Mouse (Mus musculus) liver, embryonic 11.5 days (tissue): Measurements from ENCODE around the gene Etl4. TPM values are rescaled to one million over a fixed set of nuclear protein-coding genes. Genes with fewer than 3 reads are reported as not detected.
A peak's percentile ranks its signal among the peaks of the same experiment; 100 is the strongest.

Source experiments
- ATAC-seq: fragments of 200-750 bp; cut with Nextera tagmentation; replicated peaks from 2 replicates; pipeline ENCODE4 v1.8.0; 2017; ENCODE audit warnings: moderate number of reproducible peaks, mild to moderate bottlenecking, moderate TSS enrichment, moderate library complexity; ENCODE audit not compliant: low FRiP score
- DNase-seq: peaks from one replicate; pipeline ENCODE4 v3.0.0-alpha.2; 2017; ENCODE audit warnings: low spot score
- H3K27ac ChIP-seq: fragments of 300-500 bp; sonication (generic); 2 replicates; pipeline ENCODE4 v1.5.1; 2014; ENCODE audit warnings: mild to moderate bottlenecking, low read depth, low read length, control low read depth
- H3K27me3 ChIP-seq: fragments of 300-500 bp; sonication (generic); replicated peaks from 2 replicates; pipeline ENCODE4 v1.6.1; 2014; ENCODE audit warnings: low read length, mixed read lengths; ENCODE audit not compliant: control insufficient read depth, insufficient read depth
- H3K36me3 ChIP-seq: fragments of 300-500 bp; sonication (generic); 2 replicates; pipeline ENCODE4 v1.6.1; 2014; ENCODE audit warnings: mild to moderate bottlenecking, low read length, moderate library complexity, mixed read lengths; ENCODE audit not compliant: control insufficient read depth, insufficient read depth
- H3K4me1 ChIP-seq: fragments of 300-500 bp; sonication (generic); replicated peaks from 2 replicates; pipeline ENCODE4 v1.6.1; 2014; ENCODE audit warnings: low read length, mixed read lengths; ENCODE audit not compliant: control insufficient read depth, insufficient read depth
- H3K4me2 ChIP-seq: fragments of 300-500 bp; sonication (generic); 2 replicates; pipeline ENCODE4 v1.6.1; 2014; ENCODE audit warnings: mild to moderate bottlenecking, control low read depth, moderate library complexity
- H3K4me3 ChIP-seq: fragments of 300-500 bp; sonication (generic); 2 replicates; pipeline ENCODE4 v1.5.1; 2014; ENCODE audit warnings: low read depth, low read length, control low read depth
- H3K9ac ChIP-seq: fragments of 300-500 bp; sonication (generic); 2 replicates; pipeline ENCODE4 v1.6.1; 2014; ENCODE audit warnings: low read depth, low read length, control low read depth
- H3K9me3 ChIP-seq: fragments of 300-500 bp; sonication (generic); 2 replicates; pipeline ENCODE4 v1.6.1; 2016; ENCODE audit warnings: low read length, inconsistent platforms, mixed read lengths; ENCODE audit not compliant: control insufficient read depth
- WGBS: fragments of 180-500 bp; shearing (Covaris S2); extraction: QIAGEN DNeasy Blood & Tissue Kit; methylation state at CpG from one replicate; pipeline ENCODE4 v1.1.7; 2014; 5-methylcytosine and 5-hydroxymethylcytosine counted together
- polyA plus RNA-seq: library from polyadenylated mRNA; unstranded; fragments of >200 nt; fragmentation: Nextera tagmentation; extraction: Ambion mirVana; gene quantifications from 2 replicates; pipeline ENCODE4 v1.2.1, GENCODE M21; 2014

Gene Etl4
- polyA plus RNA-seq, 1 experiment from 2014 or later = 17.9 TPM

GRCm38 (mm10) chr2:20538871-20539270 lies 629.3 kb downstream of the Etl4 start:
- ATAC-seq (no peak), DNase-seq (no peak)
- H3K9ac ChIP-seq = no peak overlapping the region
- WGBS = 80% methylated on average over 4 of the region's 4 CpGs
- no peaks in the 10 kb centered on the region for H3K9me3 ChIP-seq
- no peak overlapping the region for H3K4me2 ChIP-seq
- no peaks in the 10 kb centered on the region for H3K4me1 ChIP-seq
- H3K27me3 ChIP-seq = no peaks in the 10 kb centered on the region
- no peak overlapping the region for H3K27ac ChIP-seq
- no peak overlapping the region for H3K4me3 ChIP-seq
- no peaks in the 10 kb centered on the region for H3K36me3 ChIP-seq

- no peak for ATAC-seq
- Histone ChIP-seq H3K4me2 (no peak overlapping the region), H3K4me3 (no peak overlapping the region), H3K27ac (no peak overlapping the region), H3K36me3 (no peaks in the 10 kb centered on the region), H3K27me3 (no peaks in the 10 kb centered on the region), H3K9ac (no peak overlapping the region), H3K4me1 (no peaks in the 10 kb centered on the region), H3K9me3 (no peaks in the 10 kb centered on the region)
- no peak for DNase-seq
Observed at GRCm38 (mm10) chr2:20541261-20541660, 631.7 kb downstream of the Etl4 start.

- Histone ChIP-seq H3K4me1 (peaks cover 4% of the 10 kb centered on the region; the same call in 1 of the 2 replicates), H3K27ac (no peak overlapping the region), H3K27me3 (no peaks in the 10 kb centered on the region), H3K9me3 (no peaks in the 10 kb centered on the region), H3K4me2 (no peak overlapping the region), H3K9ac (no peak overlapping the region), H3K36me3 (no peaks in the 10 kb centered on the region), H3K4me3 (no peak overlapping the region)
- ATAC-seq (no peak), DNase-seq (no peak)
- WGBS = 72% methylated on average over 7 of the region's 7 CpGs
Observed at GRCm38 (mm10) chr2:20542286-20542685, 632.7 kb downstream of the Etl4 start.

GRCm38 (mm10) chr2:20545624-20546023 lies 636.0 kb downstream of the Etl4 start:
- H3K27me3 ChIP-seq = no peaks in the 10 kb centered on the region
- H3K4me3 ChIP-seq = no peak overlapping the region
- no peak overlapping the region for H3K9ac ChIP-seq
- H3K4me2 ChIP-seq = no peak overlapping the region
- H3K4me1 ChIP-seq = peaks cover 4% of the 10 kb centered on the region; the same call in 1 of the 2 replicates
- ATAC-seq = no peak
- no peak overlapping the region for H3K27ac ChIP-seq
- DNase-seq = no peak
- 67% methylated on average over 2 of the region's 2 CpGs for WGBS
- no peaks in the 10 kb centered on the region for H3K36me3 ChIP-seq
- H3K9me3 ChIP-seq = no peaks in the 10 kb centered on the region

GRCm38 (mm10) chr2:20546496-20547348 lies 637.1 kb downstream of the Etl4 start:
- no peaks in the 10 kb centered on the region for H3K9me3 ChIP-seq
- H3K4me3 ChIP-seq = peak overlapping the region; percentile 3; the same call in 1 of the 2 replicates
- H3K36me3 ChIP-seq = no peaks in the 10 kb centered on the region
- H3K27ac ChIP-seq = no peak overlapping the region
- DNase-seq (no peak), ATAC-seq (peak; percentile 43; the same call in 1 of the 2 replicates)
- WGBS = 30% methylated on average over 11 of the region's 11 CpGs
- H3K9ac ChIP-seq = no peak overlapping the region
- no peaks in the 10 kb centered on the region for H3K27me3 ChIP-seq
- peaks cover 4% of the 10 kb centered on the region; the same call in 1 of the 2 replicates for H3K4me1 ChIP-seq
- peak overlapping the region; percentile 47 for H3K4me2 ChIP-seq

- Histone ChIP-seq H3K9ac (no peak overlapping the region), H3K27me3 (no peaks in the 10 kb centered on the region), H3K9me3 (no peaks in the 10 kb centered on the region), H3K4me3 (peak overlapping the region; percentile 3; the same call in 1 of the 2 replicates), H3K4me1 (peaks cover 4% of the 10 kb centered on the region; the same call in 1 of the 2 replicates), H3K27ac (no peak overlapping the region), H3K4me2 (peak overlapping the region; percentile 47), H3K36me3 (no peaks in the 10 kb centered on the region)
- ATAC-seq (no peak), DNase-seq (no peak)
- WGBS = 32% methylated on average over 5 of the region's 5 CpGs
Observed at GRCm38 (mm10) chr2:20547349-20547677, 637.7 kb downstream of the Etl4 start.

- H3K4me1 ChIP-seq = peaks cover 4% of the 10 kb centered on the region; the same call in 1 of the 2 replicates
- H3K9me3 ChIP-seq = no peaks in the 10 kb centered on the region
- no peak overlapping the region for H3K27ac ChIP-seq
- H3K4me2 ChIP-seq = peak overlapping the region; percentile 47
- H3K36me3 ChIP-seq = no peaks in the 10 kb centered on the region
- H3K9ac ChIP-seq = no peak overlapping the region
- H3K4me3 ChIP-seq = peak overlapping the region; percentile 3; the same call in 1 of the 2 replicates
- 56% methylated on average over 18 of the region's 18 CpGs for WGBS
- H3K27me3 ChIP-seq = no peaks in the 10 kb centered on the region
- DNase-seq (no peak), ATAC-seq (no peak)
Observed at GRCm38 (mm10) chr2:20547686-20548624, 638.4 kb downstream of the Etl4 start.

GRCm38 (mm10) chr2:20549065-20549464 lies 639.5 kb downstream of the Etl4 start:
- 69% methylated on average over 5 of the region's 5 CpGs for WGBS
- H3K27ac ChIP-seq = no peak overlapping the region
- no peak for ATAC-seq
- H3K4me3 ChIP-seq = no peak overlapping the region
- peaks cover 4% of the 10 kb centered on the region; the same call in 1 of the 2 replicates for H3K4me1 ChIP-seq
- H3K27me3 ChIP-seq = no peaks in the 10 kb centered on the region
- DNase-seq = no peak
- H3K9me3 ChIP-seq = no peaks in the 10 kb centered on the region
- H3K9ac ChIP-seq = no peak overlapping the region
- no peaks in the 10 kb centered on the region for H3K36me3 ChIP-seq
- H3K4me2 ChIP-seq = no peak overlapping the region
